Mouse (Mus musculus) brain, embryonic 14.5 days (tissue): Measurements from ENCODE around the gene Fahd1. TPM values are rescaled to one million over a fixed set of nuclear protein-coding genes. Genes with fewer than 3 reads are reported as not detected.

Source experiments
- DNase-seq: peaks from one replicate; pipeline ENCODE4 v3.0.0-alpha.2; 2011; ENCODE audit warnings: low read depth
- CTCF ChIP-seq: fragments of 200-500 bp; IDR thresholded peaks from 2 replicates; pipeline ENCODE4 v1.5.1; 2012; ENCODE audit warnings: inconsistent platforms, mild to moderate bottlenecking, moderate library complexity, borderline replicate concordance; ENCODE audit not compliant: insufficient read depth, insufficient read length; ENCODE audit errors: extremely low read depth
- POLR2A ChIP-seq: fragments of 200-500 bp; IDR thresholded peaks from 2 replicates; pipeline ENCODE4 v1.6.1; 2012; ENCODE audit warnings: mild to moderate bottlenecking, inconsistent platforms, borderline replicate concordance; ENCODE audit not compliant: poor library complexity, insufficient read depth, insufficient read length, severe bottlenecking; ENCODE audit errors: extremely low read depth
- polyA plus RNA-seq: library from polyadenylated mRNA; depleted of rRNA; stranded (reverse); fragments of >200 nt; gene quantifications from 2 replicates; pipeline ENCODE4 v1.2.3, GENCODE M21; 2012

The Fahd1 gene
- polyA plus RNA-seq, 1 experiment: 14.8 TPM

DNA sequence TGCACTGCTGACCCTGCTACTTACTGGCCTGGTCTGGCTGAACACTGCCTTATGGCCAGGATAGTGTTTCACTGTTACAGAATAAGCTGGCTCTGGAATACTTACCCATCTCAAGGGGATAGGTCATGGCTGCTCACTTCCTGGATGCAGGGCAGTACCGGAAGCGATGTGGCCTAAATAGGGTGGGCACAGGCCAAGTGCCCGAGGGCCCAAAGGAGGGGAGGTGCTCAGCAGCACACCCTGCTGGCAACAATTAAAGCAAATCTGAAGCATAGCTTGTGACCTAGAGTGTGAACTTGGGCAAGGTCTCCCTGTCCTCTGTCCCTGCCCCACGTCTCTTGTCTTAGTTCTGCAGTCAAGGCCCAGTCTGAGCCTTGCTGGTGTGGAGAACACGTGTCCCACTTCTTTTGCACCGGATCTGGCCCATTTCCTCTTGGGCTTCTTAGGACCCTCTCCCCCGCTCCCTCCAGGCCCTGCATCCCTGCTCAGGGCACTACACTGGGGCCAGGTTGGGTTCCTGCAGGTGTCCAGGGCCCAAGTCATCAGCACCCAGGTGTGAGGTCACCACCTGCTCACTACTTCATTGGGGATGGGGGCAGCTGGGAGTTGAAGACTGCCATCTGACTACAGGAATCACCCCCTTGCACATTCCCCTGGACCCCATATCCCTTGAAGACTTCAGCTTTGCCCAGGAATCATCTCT lies 31.7 kb upstream of the Fahd1 start:
- DNase-seq: no peak
- TF ChIP-seq CTCF: peak; percentile 50; the same call in 1 of the 2 replicates
- no peak for TF ChIP-seq POLR2A

DNA sequence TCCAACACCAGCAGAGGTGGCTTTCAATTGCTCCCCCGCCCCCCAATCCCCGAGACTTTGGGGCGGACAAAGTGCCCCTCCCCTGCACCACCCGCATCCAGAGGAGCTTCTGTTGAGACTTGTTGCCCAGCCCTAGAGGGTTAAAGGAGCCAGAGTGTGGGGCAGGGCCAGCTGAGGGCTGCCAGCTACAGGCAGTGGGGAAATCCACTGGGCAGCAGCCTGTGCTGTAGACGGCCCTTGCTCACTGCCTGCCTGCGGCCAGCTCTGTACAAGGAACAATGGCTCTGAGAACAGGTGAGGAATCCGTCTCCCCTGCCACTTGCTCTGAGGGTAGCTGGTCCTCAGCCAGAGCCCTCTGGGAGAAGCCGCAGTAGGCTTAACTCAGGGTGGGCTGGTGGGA lies 28.4 kb upstream of the Fahd1 start:
- no peak for DNase-seq
- TF ChIP-seq CTCF: no peak
- no peak for TF ChIP-seq POLR2A

DNA sequence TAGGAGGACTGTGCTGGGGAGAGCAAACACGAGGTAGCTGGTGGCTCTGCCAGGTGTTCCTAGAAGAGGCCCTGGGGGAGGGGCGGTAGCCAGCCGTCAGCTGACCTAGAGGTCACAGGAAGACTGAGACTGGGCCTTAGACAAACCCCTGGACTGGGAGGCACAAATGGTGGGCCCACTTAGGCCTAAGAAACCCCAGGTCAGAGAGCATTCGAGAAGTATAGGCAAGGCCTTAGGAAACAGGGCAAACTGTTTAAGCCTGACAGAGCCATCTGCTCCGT lies 27.9 kb upstream of the Fahd1 start:
- no peak for TF ChIP-seq CTCF
- TF ChIP-seq POLR2A: no peak
- no peak for DNase-seq

DNA sequence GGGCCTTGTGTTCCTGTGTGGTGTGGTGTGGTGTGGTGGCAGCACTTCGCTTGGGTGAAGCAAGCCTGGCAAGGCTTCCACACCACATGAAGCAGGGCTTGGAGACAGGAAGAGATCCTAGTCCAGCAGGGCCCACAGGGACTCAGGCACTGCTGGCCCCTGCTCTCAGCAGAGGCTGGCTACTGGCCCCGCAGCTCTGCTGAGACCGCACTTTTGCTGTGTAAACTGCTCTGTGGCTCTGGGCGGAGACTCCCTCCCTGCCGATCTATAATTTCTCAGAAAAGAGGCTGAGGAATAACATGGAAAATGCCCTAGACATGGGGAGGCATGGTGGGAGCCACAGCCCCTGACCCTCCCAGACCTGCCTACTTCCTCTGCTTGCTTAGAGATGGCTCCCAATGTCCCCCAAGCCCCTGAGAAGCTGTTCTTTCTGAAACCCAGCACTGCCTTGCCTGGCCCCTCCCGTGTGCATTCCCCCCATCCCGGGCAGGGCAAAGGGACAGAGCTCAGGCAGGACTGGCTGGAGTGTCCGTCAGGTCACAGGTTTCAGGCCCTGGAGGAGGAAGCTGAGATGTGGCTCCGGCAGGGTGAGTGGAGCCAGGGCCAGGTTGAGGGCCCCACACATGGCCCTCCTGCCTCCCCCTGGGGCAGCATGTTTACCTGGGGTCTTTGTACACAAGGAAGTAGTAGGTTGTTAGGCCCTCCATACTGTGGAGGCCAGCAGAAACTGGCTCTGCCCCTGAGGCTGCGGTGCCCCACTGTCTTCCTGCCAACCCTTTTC lies 27.4 kb upstream of the Fahd1 start:
- DNase-seq: no peak
- no peak for TF ChIP-seq POLR2A
- TF ChIP-seq CTCF: no peak

DNA sequence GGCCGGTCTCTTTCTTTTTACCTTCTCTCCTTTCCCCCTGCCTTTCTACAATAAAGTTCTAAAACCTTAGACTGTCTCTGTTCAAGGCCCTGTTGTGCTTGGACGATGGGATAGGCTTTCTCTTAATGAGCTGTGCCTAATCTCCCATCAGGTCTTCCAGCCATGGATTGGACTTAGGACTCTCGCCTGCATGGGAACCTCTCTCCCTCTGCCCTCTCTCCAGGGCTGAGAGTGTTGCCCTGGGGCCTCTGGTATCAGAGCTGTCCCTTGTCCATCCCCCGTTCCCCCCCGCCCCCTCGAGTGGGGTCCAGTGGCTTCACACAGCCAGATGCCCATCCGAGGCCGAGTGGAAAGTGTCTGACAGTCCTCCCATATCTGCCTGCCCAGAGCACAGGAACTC lies 24.8 kb upstream of the Fahd1 start:
- no peak for DNase-seq
- TF ChIP-seq POLR2A (no peak), CTCF (no peak)

DNA sequence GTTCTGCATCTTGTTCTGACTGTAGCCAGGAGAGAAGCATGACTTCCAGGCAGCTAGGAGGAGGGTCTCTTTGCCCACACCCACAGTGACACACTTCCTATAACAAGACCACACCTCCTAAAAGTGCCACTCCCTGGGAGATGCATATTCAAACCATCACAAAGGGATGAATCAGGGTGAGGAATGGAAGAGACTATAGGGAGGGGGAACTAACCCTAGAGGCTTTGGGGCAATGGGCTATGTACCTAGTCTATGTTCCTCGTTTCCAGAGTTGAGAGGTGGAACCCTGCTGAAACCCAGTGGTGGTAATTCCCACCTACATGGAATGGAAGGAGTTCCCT lies 24.2 kb upstream of the Fahd1 start:
- DNase-seq: no peak
- no peak for TF ChIP-seq CTCF
- no peak for TF ChIP-seq POLR2A

DNA sequence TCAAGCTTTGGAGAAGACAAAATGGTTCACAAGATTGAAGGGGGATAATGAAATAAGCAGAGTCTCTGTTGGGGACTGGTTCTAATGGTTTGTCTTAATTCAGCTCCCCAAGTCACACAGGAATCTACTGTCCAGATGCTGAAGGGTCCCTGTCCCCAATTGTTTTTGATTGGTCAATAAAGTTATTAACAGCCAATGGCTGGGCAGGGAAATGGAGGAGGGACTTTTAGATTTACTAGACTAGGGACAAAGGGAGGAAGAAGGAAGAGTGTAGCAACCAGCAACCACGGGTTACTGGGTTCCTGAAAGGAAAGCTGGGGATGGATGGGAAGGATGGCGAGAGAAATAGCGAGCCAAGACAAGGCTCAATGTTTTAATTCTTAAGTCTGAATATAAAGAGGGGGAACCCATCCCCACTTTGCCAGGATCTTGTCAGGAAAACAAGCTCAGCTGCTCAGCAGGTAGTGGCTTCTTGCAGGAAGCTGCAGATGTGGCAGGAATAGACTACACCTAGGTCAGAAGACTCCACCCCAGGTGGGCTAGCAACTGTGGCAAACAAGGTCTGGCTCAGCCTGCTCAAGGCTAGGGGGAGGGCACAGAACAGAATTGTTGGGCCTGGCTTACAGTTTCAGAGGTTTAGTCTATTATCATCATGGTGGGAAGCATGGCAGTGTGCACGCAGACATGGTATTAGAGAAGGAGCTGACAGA lies 23.7 kb upstream of the Fahd1 start:
- DNase-seq: no peak
- TF ChIP-seq POLR2A (no peak), CTCF (no peak)

DNA sequence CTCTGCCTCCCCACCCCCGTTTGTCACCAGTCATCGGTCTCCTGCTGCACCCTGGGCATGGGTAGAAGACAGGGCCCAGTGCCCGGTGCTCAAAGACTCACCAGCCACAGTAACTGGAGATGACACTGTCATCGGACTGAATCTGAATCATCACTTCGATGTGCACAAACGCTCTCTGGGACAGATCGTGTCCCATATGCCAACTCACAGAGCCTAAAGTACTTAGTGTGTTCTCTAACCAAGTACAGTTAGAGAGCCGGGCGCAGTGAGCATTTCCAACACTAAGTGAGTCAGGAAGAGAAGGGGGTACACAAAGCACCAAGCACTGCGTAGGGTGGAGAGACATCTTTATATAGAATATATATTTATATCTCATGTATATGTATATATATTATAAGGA lies 17.8 kb upstream of the Fahd1 start:
- DNase-seq: no peak
- TF ChIP-seq CTCF (no peak), POLR2A (no peak)

DNA sequence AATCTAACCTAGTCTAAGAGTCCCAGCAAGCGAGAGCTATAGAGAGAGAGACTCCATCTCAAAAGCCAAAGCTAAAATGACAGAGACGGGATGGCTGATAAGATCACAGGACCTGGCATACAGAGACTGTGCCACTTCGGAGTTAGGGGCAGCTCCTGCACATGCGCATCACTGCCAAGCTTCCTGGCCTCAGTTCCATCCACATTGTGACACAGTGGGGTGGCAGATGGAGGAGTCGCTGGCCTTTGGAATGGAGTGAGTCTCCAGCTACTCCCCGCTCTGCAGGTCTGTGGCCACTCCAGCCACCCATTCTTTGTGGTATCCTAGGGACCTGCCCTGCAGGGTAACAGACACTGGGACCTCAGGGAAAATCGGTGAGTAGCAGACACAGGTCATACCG lies 15.6 kb upstream of the Fahd1 start, which contains the start of gene Igfals:
Gene Igfals, plus strand, starts transcription at position 222 of the 400 bp plus-strand sequence.
- no peak for DNase-seq
- TF ChIP-seq POLR2A (no peak), CTCF (no peak)

DNA sequence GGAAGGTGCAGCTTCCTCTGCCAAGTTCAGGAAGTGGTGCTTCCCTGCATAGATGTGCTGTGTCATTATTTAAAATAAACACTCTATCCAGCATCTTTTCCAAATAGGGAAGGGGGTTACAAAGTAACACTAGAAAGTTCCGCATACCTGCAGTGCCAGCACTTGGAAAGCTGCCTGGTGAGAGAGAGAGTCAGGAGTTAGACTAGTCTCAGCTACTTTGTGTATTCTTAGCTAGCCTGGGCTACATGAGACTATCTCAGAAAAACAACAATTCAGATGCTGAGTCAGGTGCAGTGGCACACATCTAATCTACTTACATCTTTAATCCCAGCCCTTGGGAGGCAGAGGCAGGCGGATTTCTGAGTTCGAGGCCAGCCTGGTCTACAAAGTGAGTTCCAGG lies 11.6 kb upstream of the Fahd1 start:
- TF ChIP-seq POLR2A (no peak), CTCF (no peak)
- no peak for DNase-seq

DNA sequence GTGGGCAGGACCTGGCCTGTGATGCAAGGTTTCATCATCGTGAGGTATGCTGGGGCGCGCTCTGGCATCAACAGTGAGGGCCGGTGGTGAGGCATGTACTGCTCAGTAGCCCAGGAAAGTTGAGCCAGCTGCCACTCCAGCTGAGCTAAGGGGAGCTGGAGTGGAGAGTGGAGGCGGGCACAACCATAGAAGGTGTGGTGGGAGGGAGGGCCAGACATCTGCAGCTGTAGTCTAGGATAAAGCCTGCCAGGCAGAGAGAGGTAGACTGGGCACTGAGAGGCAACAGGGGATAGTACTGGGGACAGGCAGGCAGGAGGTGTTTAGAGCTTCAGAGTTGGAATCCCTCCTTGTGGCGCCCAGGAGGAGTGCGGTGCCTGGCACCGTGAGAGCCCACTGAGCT lies 9.9 kb upstream of the Fahd1 start:
- TF ChIP-seq POLR2A (no peak), CTCF (no peak)
- DNase-seq: no peak
